Mouse (Mus musculus): Measurements from ENCODE around the gene Ndufa12.

DNA sequence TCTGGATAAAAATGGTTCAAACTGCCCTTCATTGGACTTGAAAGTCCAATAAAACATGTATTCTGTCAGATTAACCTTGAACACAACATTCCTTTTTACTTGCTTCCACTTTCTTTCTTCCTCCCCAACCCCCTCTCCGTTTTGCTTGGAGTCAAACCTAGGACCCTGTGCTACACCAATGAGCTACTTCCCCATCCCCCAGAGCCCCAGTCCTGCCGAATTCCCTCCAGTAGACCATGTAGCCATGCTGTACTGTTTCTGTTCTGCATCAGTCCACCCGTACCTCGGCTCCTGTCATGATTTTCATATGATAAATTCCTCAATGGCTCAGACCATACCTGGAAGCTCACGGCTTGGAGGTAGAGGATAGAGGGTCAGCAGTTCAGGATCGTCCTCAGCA, 32.5 kb downstream of the Ndufa12 start:
- TF ChIP-seq CTCF (IDR thresholded peaks at IDR 0.05 in 2 of 3, conservative IDR thresholded peaks at IDR 0.05 in 1 of 3; ENCODE audit: control insufficient read depth in 1 of 3, insufficient read depth in 1 of 3, low read depth in 2 of 3, low read length in 3 of 3, poor library complexity in 1 of 3, severe bottlenecking in 1 of 3), result no peak
- no peak for TF ChIP-seq POLR2A (IDR thresholded peaks at IDR 0.05; ENCODE audit: control insufficient read depth in 1 of 2, insufficient read depth in 1 of 2, low read depth in 1 of 2, low read length in 2 of 2, poor library complexity in 1 of 2)
- TF ChIP-seq CHD2 (IDR thresholded peaks at IDR 0.05; ENCODE audit: low read length), result no peak

Measured in MEL (cell line).